Mouse (Mus musculus) left cerebral cortex, postnatal 36 days (tissue): ENCODE data around the gene Tm4sf20. TPM values are rescaled to one million over a fixed set of nuclear protein-coding genes. Genes with fewer than 3 reads are reported as not detected.

Experiments
- DNase-seq, 2 experiments: peaks; one replicate each; pipeline ENCODE4 v3.0.0; 2021 to 2022; ENCODE audit warnings: low spot score in 2 of 2, mixed read lengths in 1 of 2
- intact Hi-C: fragments of 180-260 bp; cut with DNase I; formaldehyde crosslinking; loops from one replicate; pipeline ENCODE4 v1.15.1; 2025
- total RNA-seq, 2 experiments: library from RNA; stranded (reverse); gene quantifications; 2 replicates each; pipeline ENCODE4 v1.2.3; 2021

Tm4sf20 gene
- total RNA-seq, 2 experiments from 2014 or later: not detected

- DNase-seq: no peak
- intact Hi-C loops: loop anchor here (5.0 to 10.0 kb wide), 4 partner anchors 52 to 402 kb away; partner anchors contain the start of genes A030005L19Rik and Agfg1
Measured at GRCm38 (mm10) chr1:82785546-82785945, 17.3 kb upstream of the Tm4sf20 start.

GRCm38 (mm10) chr1:82783559-82783958, 15.3 kb upstream of the Tm4sf20 start:
- intact Hi-C loops: loop anchor here (10.0 kb wide), 2 partner anchors 131 to 229 kb away; partner anchors contain the start of gene A030005L19Rik
- no peak for DNase-seq

DNA sequence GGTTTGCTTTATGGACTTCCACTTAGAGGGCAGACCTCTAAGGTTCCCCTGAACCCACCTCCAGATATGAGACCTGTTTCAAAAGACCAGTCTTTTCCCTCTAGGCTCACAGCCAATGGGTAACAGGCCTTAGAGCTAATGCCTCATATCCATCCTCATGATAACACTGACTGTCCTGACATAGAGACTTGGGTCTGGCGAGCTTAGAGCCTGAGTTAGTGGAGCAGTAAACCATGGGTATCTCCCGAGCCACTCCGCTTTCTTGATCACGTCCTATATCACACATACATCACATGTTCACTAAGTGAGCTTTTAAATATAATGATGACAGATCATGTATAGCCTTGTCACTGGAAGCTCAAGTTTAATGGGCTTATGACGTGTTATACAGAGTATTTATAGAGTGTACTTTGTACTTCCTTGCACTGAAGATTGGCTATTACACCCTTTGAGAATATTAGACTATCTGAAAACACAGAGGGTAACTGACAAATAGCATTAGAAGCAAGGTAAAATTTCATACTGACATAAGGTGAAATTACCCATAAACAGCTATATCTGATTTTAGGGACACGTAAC, 11.2 kb upstream of the Tm4sf20 start:
- DNase-seq: no peak
- intact Hi-C loops: no loop called here

- DNase-seq: no peak
- intact Hi-C loops: no loop called here
Measured at GRCm38 (mm10) chr1:82775293-82775692, 7.0 kb upstream of the Tm4sf20 start.

- intact Hi-C loops: no loop called here
- no peak for DNase-seq
Measured at GRCm38 (mm10) chr1:82773208-82773607, 4.9 kb upstream of the Tm4sf20 start.

- intact Hi-C loops: no loop called here
- DNase-seq: no peak
Measured at GRCm38 (mm10) chr1:82772428-82772827, 4.2 kb upstream of the Tm4sf20 start.

DNA sequence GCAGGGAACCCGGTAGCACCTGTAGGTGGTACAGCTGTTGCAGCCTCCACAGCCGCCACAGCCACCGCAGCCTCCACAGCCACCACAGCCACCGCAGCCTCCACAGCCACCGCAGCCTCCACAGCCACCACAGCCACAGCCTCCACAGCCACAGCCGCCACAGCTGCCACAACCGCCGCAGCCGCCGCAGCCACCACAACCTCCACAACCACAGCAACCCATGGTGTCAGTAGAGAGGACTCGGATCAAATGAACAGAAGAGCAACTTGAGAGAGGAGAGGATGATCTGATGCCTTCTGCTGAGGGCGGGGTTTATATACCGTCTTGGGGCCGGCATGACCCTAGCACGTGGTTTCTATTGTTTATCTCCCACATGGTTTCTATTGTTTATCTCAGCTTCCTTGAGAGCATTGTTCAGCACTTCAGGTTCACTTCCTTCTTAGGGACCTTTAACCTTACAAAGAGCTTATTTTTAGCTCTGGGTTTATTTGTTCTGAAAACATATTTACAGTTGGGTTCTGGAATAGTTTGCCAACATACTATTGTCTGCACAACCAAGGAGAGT, 2.8 kb upstream of the Tm4sf20 start, which contains the start of gene Gm47791:
TSS of gene Gm47791 (minus strand) at position 222 of the 565 bp plus-strand sequence.
- DNase-seq: no peak
- intact Hi-C loops: no loop called here

GRCm38 (mm10) chr1:82766641-82767040, 1.6 kb downstream of the Tm4sf20 start:
- intact Hi-C loops: no loop called here
- DNase-seq: no peak

GRCm38 (mm10) chr1:82766227-82766626, 2.0 kb downstream of the Tm4sf20 start:
- intact Hi-C loops: no loop called here
- no peak for DNase-seq

DNA sequence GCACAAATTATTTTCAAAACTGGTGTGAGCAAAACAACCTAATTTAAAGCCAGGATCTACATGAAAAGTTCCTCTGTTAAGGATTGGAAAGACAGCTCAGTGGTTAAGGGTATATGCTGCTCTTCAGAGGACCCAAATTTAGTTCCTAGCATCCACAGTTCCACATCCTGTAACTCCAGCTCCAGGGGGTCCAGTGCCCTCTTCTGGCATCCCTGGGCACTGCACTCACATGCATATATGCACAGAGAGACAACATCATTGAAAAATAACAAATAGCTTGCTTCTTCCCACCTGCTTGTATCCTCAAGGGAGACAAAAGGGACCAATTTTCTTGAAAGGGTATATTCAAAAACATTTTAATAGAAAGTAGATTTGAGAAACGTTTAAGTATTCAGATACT, 6.0 kb downstream of the Tm4sf20 start:
- no peak for DNase-seq
- intact Hi-C loops: no loop called here

- DNase-seq: no peak
- intact Hi-C loops: no loop called here
Measured at GRCm38 (mm10) chr1:82761454-82762169, 6.6 kb downstream of the Tm4sf20 start.

- intact Hi-C loops: no loop called here
- no peak for DNase-seq
Measured at GRCm38 (mm10) chr1:82759520-82759919, 8.7 kb downstream of the Tm4sf20 start.

DNA sequence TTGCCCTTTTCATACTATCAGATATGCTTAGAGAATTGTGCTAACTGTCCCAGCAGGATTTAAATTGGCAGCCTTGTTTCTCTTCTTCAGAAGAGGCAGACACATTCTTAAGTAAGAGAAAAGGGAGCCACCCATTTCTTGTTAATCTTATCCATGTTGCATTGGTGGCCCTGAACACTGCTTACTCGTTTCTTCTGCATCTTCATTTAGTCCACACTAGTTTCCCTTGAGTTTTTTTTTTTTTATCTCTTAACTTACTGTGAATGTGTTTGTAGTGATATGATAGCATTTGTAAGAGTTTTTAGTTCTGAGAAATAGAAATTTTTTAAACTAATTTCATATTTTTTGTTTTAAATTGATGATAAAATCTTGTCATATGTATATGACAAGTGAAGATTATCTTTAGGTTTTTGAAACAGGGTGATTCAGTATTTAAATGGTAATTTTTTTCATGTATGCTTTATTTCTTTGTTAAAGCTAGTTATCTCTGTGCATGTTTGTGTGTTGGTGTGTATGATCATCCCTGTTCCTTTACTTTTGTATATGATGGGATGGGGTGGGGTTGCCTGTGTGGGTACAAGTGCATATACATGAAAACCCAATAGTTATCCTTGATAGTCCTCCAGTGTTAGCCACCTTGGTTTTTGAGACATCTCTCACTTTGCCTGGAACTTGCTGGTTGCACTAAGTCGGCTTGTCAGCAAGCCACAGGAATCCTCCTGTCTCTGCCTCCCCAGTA, 20.4 kb downstream of the Tm4sf20 start:
- intact Hi-C loops: no loop called here
- no peak for DNase-seq

GRCm38 (mm10) chr1:82746408-82746807, 21.9 kb downstream of the Tm4sf20 start:
- intact Hi-C loops: no loop called here
- no peak for DNase-seq

- DNase-seq: no peak
- intact Hi-C loops: no loop called here
Measured at GRCm38 (mm10) chr1:82743962-82744361, 24.3 kb downstream of the Tm4sf20 start.

- intact Hi-C loops: no loop called here
- DNase-seq: peak in 1 of 2 experiments; percentile 12
Measured at GRCm38 (mm10) chr1:82741539-82741938, 26.7 kb downstream of the Tm4sf20 start.

- DNase-seq: no peak
- intact Hi-C loops: no loop called here
Measured at GRCm38 (mm10) chr1:82738066-82738465, 30.2 kb downstream of the Tm4sf20 start.

DNA sequence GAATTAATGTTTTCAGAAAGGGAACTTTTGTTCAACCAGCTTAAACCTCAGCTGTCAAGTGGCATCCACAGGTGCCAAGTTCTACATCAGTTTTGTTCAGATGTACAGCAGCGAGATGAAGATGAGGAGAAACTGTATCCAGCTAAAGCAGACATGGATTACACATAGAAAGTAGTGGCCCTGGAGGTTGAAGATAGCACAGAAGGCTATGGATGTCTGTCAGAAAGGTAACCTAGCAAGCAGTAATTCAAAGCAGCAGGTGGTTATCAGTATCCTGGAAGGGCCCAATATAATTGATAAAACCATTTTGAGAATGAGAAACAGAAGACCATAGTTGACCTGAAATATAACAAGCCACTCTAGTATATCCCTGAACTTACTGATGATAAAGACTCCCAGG, 34.9 kb downstream of the Tm4sf20 start:
- intact Hi-C loops: no loop called here
- DNase-seq: no peak

DNA sequence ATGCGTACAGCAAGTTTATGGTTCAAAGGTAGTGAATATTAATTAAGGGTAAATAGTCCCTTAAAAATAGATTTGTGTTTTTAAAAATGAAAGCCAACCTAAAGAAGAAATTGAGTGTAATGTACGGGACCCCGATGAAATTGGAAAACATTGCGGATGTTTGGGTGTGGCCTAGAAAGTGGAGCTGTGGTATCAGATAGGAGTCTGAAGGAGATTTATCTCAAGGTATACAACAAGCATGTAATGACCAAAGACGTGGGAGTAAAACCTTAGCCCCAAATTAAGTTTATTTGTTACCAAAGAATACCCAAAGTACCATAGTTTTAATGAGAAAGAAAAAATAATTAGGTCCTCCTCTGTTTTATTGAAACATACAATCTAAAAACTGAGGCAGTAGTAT, 41.8 kb downstream of the Tm4sf20 start:
- intact Hi-C loops: no loop called here
- no peak for DNase-seq

- no peak for DNase-seq
- intact Hi-C loops: no loop called here
Measured at GRCm38 (mm10) chr1:82725875-82726185, 42.4 kb downstream of the Tm4sf20 start.
